Mouse (Mus musculus): ENCODE data around the gene Rps6kb2. TPM values are rescaled to one million over a fixed set of nuclear protein-coding genes. Genes with fewer than 3 reads are reported as not detected.

Gene Rps6kb2
- polyA plus RNA-seq, 1 experiment from 2014 or later, result 31.9 TPM

DNA sequence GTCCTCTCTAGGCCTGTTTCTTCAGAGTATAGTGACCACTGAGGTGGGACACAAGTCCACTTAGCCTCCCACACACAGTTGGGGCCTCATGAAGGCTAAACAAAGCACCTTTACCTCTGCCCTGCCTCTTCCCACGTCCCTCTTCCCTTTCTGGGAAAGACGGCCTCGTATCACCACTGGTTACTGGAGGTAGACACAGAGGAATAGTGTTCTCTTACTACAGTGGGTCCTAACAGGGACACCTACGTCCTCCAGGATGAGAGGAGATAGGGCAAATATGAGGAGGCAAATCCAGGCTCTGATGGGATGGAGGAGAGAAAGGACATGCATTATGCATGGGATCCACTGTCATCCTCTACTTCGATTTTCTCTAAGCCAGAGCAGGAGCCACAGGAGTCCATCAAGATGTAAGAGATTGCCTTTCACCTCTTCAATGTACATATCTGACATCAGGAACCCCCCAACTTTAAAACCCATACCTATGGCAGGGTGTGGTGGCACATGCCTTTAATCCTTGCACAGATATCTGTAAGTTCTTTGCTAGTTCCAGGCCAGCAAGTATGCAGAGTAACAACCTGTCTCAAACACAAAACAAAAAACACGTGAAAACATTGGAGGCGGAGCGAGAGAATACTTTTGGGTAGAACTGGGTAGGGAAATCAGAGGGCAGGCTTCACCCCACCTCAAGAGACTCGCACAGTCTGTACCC lies 15.2 kb downstream of the Rps6kb2 start:
- H3K4me1 ChIP-seq (ENCODE audit: control insufficient read depth, low read depth, low read length), result peaks cover 21% of the 10 kb centered on the region
- H3K9me3 ChIP-seq (replicated peaks; ENCODE audit: control insufficient read depth, low read length), result no peaks in the 10 kb centered on the region; the same call in 1 of the 2 replicates
- no peaks in the 10 kb centered on the region for H3K27me3 ChIP-seq (ENCODE audit: control insufficient read depth, insufficient read depth, low read depth, low read length)
- H3K9ac ChIP-seq (ENCODE audit: low read depth, low read length), result peak overlapping the region; percentile 92
- H3K4me2 ChIP-seq (ENCODE audit: low read depth, low read length), result peak overlapping the region; percentile 75
- ATAC-seq (ENCODE audit: low read depth), result no peak
- peak overlapping the region; percentile 35; the same call in 1 of the 2 replicates for H3K27ac ChIP-seq (ENCODE audit: low read length)
- 36% methylated on average over 9 of the region's 9 CpGs for WGBS (ENCODE audit: insufficient replicate concordance)
- H3K36me3 ChIP-seq (ENCODE audit: control insufficient read depth, insufficient read depth), result no peaks in the 10 kb centered on the region
- H3K4me3 ChIP-seq (ENCODE audit: low read depth, low read length), result peak overlapping the region; percentile 88

DNA sequence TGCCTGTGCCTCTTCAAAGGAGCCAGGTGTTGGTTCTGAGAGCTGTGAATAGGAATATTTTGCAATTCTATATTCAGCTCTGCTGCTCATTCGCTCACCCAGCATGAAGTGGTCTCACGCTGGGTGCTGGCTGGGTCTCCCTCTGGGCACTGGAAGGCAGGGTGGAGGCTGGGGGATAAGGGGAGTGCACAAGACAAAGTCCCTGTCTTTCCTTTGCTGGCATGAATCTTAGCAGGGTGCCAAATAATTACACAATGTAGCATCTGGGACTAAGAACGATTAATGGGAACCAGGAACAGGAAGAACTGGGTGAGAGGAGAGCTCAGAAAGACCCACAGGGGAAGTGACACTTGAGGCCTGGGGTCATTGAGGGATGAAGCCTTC lies 16.1 kb downstream of the Rps6kb2 start:
- Histone ChIP-seq H3K9me3 (replicated peaks; ENCODE audit: control insufficient read depth, low read length) (no peaks in the 10 kb centered on the region; the same call in 1 of the 2 replicates), H3K4me2 (ENCODE audit: low read depth, low read length) (no peak overlapping the region), H3K27ac (ENCODE audit: low read length) (no peak overlapping the region), H3K27me3 (ENCODE audit: control insufficient read depth, insufficient read depth, low read depth, low read length) (no peaks in the 10 kb centered on the region), H3K9ac (ENCODE audit: low read depth, low read length) (no peak overlapping the region), H3K4me1 (ENCODE audit: control insufficient read depth, low read depth, low read length) (peaks cover 21% of the 10 kb centered on the region), H3K4me3 (ENCODE audit: low read depth, low read length) (no peak overlapping the region), H3K36me3 (ENCODE audit: control insufficient read depth, insufficient read depth) (no peaks in the 10 kb centered on the region)
- ATAC-seq (ENCODE audit: low read depth), result no peak
- 49% methylated on average over 3 of the region's 3 CpGs for WGBS (ENCODE audit: insufficient replicate concordance)

DNA sequence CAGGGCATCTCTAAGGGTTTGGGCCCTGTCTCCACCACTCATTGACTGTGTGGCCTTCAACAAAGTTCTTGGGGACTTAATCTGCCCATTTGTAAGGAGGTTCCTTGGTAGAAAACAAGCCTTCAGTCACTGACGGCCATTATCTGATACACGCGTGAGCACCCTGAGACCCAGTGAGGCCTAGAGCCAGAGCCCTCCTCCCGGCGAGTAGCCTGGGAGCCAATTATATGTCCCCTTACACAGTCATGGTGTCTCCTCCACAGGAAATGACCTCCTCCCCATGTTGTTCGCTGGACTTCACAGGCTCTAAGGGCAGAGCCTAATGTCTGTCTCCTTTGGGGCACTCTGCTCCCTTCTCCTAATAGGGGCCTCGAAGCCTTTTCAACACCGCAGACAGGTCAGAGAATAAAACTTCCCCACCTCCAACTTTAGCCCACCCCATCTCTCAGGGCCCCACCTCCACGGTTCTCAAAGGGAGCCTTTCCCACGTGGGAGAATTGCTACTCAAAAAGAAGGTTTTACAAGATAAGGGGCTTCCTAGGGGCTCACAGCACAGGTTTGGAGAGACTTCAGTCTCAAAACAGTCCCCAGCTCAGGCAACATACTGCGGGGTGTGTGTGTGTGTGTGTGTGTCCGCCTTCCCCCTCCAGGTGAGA lies 16.7 kb downstream of the Rps6kb2 start:
- H3K4me2 ChIP-seq (ENCODE audit: low read depth, low read length), result no peak overlapping the region
- H3K4me1 ChIP-seq (ENCODE audit: control insufficient read depth, low read depth, low read length), result peaks cover 21% of the 10 kb centered on the region
- H3K9ac ChIP-seq (ENCODE audit: low read depth, low read length), result no peak overlapping the region
- no peak overlapping the region for H3K4me3 ChIP-seq (ENCODE audit: low read depth, low read length)
- ATAC-seq (ENCODE audit: low read depth), result no peak
- no peak overlapping the region; the same call in 1 of the 2 replicates for H3K27ac ChIP-seq (ENCODE audit: low read length)
- H3K27me3 ChIP-seq (ENCODE audit: control insufficient read depth, insufficient read depth, low read depth, low read length), result no peaks in the 10 kb centered on the region
- no peaks in the 10 kb centered on the region; the same call in 1 of the 2 replicates for H3K9me3 ChIP-seq (replicated peaks; ENCODE audit: control insufficient read depth, low read length)
- H3K36me3 ChIP-seq (ENCODE audit: control insufficient read depth, insufficient read depth), result no peaks in the 10 kb centered on the region
- 63% methylated on average over 12 of the region's 12 CpGs for WGBS (ENCODE audit: insufficient replicate concordance)

DNA sequence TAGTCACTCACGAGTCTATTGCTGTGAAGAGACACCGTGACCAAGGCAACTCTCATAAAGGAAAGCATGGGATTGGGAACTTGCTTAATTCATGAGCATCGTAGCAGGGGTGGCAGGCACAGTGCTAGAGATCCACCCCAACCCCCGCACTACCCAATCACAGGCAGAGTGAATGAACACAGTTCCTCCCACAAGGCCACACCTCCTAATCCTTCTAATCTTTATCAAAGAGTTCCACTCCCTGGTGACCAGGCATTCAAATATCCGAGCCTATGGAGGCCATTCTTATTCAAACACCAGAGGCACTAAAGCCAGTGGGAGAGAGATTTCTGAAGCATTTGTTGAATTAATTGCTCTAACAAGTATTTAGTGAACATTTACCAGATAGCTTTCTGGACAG lies 17.2 kb downstream of the Rps6kb2 start:
- WGBS (ENCODE audit: insufficient replicate concordance), result 83% methylated on average over 5 of the region's 5 CpGs
- Histone ChIP-seq H3K27me3 (ENCODE audit: control insufficient read depth, insufficient read depth, low read depth, low read length) (no peaks in the 10 kb centered on the region), H3K9ac (ENCODE audit: low read depth, low read length) (no peak overlapping the region), H3K36me3 (ENCODE audit: control insufficient read depth, insufficient read depth) (no peaks in the 10 kb centered on the region), H3K4me1 (ENCODE audit: control insufficient read depth, low read depth, low read length) (peaks cover 21% of the 10 kb centered on the region), H3K4me2 (ENCODE audit: low read depth, low read length) (no peak overlapping the region), H3K4me3 (ENCODE audit: low read depth, low read length) (no peak overlapping the region), H3K9me3 (replicated peaks; ENCODE audit: control insufficient read depth, low read length) (no peaks in the 10 kb centered on the region; the same call in 1 of the 2 replicates), H3K27ac (ENCODE audit: low read length) (no peak overlapping the region)
- no peak for ATAC-seq (ENCODE audit: low read depth)

DNA sequence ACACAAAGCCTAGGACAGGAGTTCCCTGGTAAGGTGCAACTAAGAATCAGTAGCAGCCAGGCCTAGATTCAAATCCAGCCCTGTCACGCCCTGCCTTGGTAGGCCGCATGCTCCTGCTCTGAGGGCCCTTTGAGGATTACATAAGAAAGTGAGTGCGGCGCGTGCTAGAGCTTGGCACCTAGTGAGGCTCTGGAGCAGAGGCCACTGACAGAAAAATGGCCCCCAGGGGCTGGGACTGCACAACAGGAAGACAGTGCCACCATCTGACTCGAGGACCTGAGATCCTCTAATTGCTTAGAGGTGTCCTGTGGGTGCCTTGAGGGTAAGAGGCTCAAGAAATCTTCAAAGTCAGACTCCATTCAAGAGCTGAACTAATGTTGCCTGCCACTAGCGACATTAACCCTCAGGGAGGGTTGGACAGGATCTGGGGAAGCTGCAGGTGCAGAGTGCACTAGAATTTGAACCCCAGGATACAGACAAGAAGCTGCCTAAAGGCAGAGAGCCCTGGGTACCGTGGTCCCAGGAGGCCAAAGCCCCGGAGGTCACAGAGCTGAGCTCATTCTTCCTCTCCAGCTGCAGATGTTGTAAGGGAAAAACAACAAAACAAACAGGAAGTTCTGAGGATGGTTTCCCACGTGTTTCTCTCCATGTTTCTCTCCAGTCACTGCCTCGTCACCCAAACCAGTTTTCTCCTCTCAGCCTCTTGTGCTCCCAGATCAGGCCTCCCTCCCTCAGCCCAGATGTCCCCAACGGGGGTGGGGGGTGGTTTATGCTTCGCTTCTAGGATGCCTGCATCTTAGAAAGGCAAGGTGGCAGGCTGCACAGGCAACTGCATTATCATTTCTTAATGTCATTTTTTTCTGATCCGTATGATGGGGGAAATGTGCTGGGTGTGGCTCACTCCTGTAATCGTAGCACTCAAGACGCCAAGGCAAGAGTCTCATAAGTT lies 18.3 kb downstream of the Rps6kb2 start:
- no peak for ATAC-seq (ENCODE audit: low read depth)
- peak overlapping the region; percentile 43 for H3K27ac ChIP-seq (ENCODE audit: low read length)

DNA sequence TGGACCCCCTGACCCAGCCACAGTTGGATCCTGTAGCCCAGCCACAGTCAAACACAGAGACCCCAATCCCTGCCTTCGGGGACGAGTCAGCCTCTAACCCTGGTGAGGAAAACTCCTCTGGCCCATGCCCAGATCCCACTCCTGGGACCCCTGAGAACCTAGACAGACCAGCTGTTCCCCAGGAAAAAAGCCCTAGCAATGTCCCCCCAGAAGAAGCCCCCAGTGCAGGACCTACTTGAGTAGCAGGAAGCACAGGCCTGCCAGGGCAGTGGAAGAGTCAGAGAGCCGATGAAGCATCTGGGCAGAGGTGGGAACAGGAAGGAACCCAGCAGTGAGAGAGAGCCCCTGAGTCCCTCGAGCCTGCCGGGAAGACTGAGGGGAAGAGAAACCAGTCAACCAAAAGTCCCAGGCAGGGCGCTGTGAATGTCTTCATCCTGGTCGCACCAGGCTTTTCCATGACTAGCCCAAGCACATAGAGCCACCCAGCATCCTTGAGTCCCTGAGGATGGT lies 19.3 kb downstream of the Rps6kb2 start, which contains the start of gene Cabp4:
TSS of gene Cabp4 (minus strand) at position 275 of the 510 bp plus-strand sequence.
- Histone ChIP-seq H3K9me3 (replicated peaks; ENCODE audit: control insufficient read depth, low read length) (no peaks in the 10 kb centered on the region; the same call in 1 of the 2 replicates), H3K9ac (ENCODE audit: low read depth, low read length) (no peak within 1 kb of the TSS), H3K4me1 (ENCODE audit: control insufficient read depth, low read depth, low read length) (peaks cover 12% of the 10 kb centered on the region), H3K4me3 (ENCODE audit: low read depth, low read length) (no peak within 1 kb of the TSS), H3K4me2 (ENCODE audit: low read depth, low read length) (no peak within 1 kb of the TSS), H3K27me3 (ENCODE audit: control insufficient read depth, insufficient read depth, low read depth, low read length) (no peaks in the 10 kb centered on the region), H3K36me3 (ENCODE audit: control insufficient read depth, insufficient read depth) (no peaks in the 10 kb centered on the region), H3K27ac (ENCODE audit: low read length) (peak within 1 kb of the TSS; percentile 43)
- ATAC-seq (ENCODE audit: low read depth), result no peak
- WGBS (ENCODE audit: insufficient replicate concordance), result 54% methylated on average over 7 of the region's 7 CpGs

More for the DNA sequence above, 18.3 kb downstream of the Rps6kb2 start:
- H3K4me3 ChIP-seq (ENCODE audit: low read depth, low read length), result no peak overlapping the region
- H3K9me3 ChIP-seq (replicated peaks; ENCODE audit: control insufficient read depth, low read length), result no peaks in the 10 kb centered on the region; the same call in 1 of the 2 replicates
- H3K9ac ChIP-seq (ENCODE audit: low read depth, low read length), result no peak overlapping the region
- peaks cover 21% of the 10 kb centered on the region for H3K4me1 ChIP-seq (ENCODE audit: control insufficient read depth, low read depth, low read length)
- WGBS (ENCODE audit: insufficient replicate concordance), result 62% methylated on average over 16 of the region's 16 CpGs
- no peak overlapping the region for H3K4me2 ChIP-seq (ENCODE audit: low read depth, low read length)
- H3K36me3 ChIP-seq (ENCODE audit: control insufficient read depth, insufficient read depth), result no peaks in the 10 kb centered on the region
- H3K27me3 ChIP-seq (ENCODE audit: control insufficient read depth, insufficient read depth, low read depth, low read length), result no peaks in the 10 kb centered on the region

DNA sequence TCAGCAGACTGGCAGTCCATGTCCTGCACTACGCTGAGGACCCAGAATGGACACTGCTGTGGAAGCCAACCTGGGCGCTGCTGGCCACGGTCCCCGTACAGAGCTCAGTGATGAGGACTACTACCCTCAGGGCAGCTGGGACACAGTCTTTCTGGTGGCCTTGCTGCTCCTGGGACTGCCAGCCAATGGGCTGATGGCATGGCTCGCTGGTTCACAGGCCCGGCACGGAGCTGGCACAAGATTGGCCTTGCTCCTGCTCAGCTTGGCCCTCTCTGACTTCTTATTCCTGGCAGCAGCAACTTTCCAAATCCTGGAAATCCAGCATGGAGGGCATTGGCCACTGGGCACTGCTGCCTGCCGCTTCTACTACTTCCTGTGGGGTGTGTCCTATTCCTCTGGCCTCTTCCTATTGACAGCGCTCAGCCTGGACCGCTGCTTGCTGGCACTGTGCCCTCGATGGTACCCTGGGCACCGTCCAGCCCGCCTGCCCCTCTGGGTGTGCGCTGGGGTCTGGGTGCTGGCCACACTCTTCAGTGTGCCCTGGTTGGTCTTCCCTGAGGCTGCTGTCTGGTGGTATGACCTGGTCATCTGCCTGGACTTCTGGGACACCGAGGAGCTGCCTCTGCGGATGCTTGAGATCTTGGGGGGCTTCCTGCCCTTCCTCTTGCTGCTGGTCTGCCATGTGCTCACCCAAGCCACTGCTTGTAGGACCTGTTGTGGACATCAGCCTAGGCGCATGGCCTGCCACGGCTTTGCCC lies 20.6 kb downstream of the Rps6kb2 start:
- H3K27me3 ChIP-seq (ENCODE audit: control insufficient read depth, insufficient read depth, low read depth, low read length), result no peaks in the 10 kb centered on the region
- no peak overlapping the region for H3K27ac ChIP-seq (ENCODE audit: low read length)
- ATAC-seq (ENCODE audit: low read depth), result no peak
- H3K4me1 ChIP-seq (ENCODE audit: control insufficient read depth, low read depth, low read length), result peaks cover 1% of the 10 kb centered on the region
- H3K36me3 ChIP-seq (ENCODE audit: control insufficient read depth, insufficient read depth), result no peaks in the 10 kb centered on the region
- H3K9ac ChIP-seq (ENCODE audit: low read depth, low read length), result no peak overlapping the region
- 82% methylated on average over 18 of the region's 18 CpGs for WGBS (ENCODE audit: insufficient replicate concordance)
- H3K9me3 ChIP-seq (replicated peaks; ENCODE audit: control insufficient read depth, low read length), result no peaks in the 10 kb centered on the region; the same call in 1 of the 2 replicates
- no peak overlapping the region for H3K4me3 ChIP-seq (ENCODE audit: low read depth, low read length)
- no peak overlapping the region for H3K4me2 ChIP-seq (ENCODE audit: low read depth, low read length)

DNA sequence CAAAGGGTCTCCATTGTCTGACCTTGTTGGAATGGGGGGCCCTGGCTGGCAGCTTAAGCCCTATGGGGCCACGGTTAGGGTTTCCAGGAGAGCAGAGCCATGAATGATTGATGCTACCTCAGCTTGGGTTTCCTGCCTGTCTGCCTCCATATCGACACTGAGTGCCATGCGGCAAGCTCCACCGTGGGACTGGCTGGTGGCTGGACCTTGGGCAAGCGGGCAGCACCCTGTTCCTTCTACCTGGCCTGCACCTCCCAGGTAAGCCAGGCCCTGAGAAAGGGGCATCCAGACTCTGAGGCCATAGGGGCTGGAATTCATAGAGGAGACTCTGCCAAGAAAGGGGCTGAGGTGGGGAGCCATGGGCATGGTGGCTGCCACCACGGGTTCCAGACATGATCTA lies 23.0 kb downstream of the Rps6kb2 start:
- Histone ChIP-seq H3K4me3 (ENCODE audit: low read depth, low read length) (no peak overlapping the region), H3K4me2 (ENCODE audit: low read depth, low read length) (no peak overlapping the region), H3K4me1 (ENCODE audit: control insufficient read depth, low read depth, low read length) (no peaks in the 10 kb centered on the region; the same call in none of the 2 replicates), H3K27ac (ENCODE audit: low read length) (no peak overlapping the region), H3K36me3 (ENCODE audit: control insufficient read depth, insufficient read depth) (no peaks in the 10 kb centered on the region), H3K27me3 (ENCODE audit: control insufficient read depth, insufficient read depth, low read depth, low read length) (peaks cover 3% of the 10 kb centered on the region; the same call in 1 of the 2 replicates), H3K9ac (ENCODE audit: low read depth, low read length) (no peak overlapping the region), H3K9me3 (replicated peaks; ENCODE audit: control insufficient read depth, low read length) (no peaks in the 10 kb centered on the region)
- no peak for ATAC-seq (ENCODE audit: low read depth)
- 49% methylated on average over 6 of the region's 6 CpGs for WGBS (ENCODE audit: insufficient replicate concordance)
